Mouse (Mus musculus): ENCODE measurements around the gene Txlng. TPM values are rescaled to one million over a fixed set of nuclear protein-coding genes. Genes with fewer than 3 reads are reported as not detected.
A peak's percentile ranks its signal among the peaks of the same experiment; 100 is the strongest.
"Not testable (repeated sequence)": the region's sequence is repeated elsewhere in the genome, so short reads cannot be mapped to it uniquely, and the experiment has no call there.

The Txlng gene
- polyA plus RNA-seq, 1 experiment from 2014 or later, result 17.5 TPM

GRCm38 (mm10) chrX:162829741-162830140, 487 bp upstream of the Txlng start:
- H3K4me3 ChIP-seq, result 0 out of 2 replicates have a peak overlapping the region, but pooled peaks have one; percentile 51
- H3K9me3 ChIP-seq, result no peaks in the 10 kb centered on the region
- no peak overlapping the region for H3K27ac ChIP-seq
- peak overlapping the region; percentile 44 for H3K4me2 ChIP-seq (replicated peaks)
- no peak overlapping the region for H3K9ac ChIP-seq
- H3K36me3 ChIP-seq, result no peaks in the 10 kb centered on the region
- 44% methylated on average over 5 of the region's 5 CpGs for WGBS
- H3K4me1 ChIP-seq, result no peaks in the 10 kb centered on the region
- ATAC-seq (ENCODE audit: low FRiP score, low read depth), result no peak
- no peaks in the 10 kb centered on the region for H3K27me3 ChIP-seq (replicated peaks)

GRCm38 (mm10) chrX:162828783-162829182, 471 bp downstream of the Txlng start:
- no peaks in the 10 kb centered on the region for H3K9me3 ChIP-seq
- peak overlapping the region; percentile 85 for H3K4me2 ChIP-seq (replicated peaks)
- peak overlapping the region; percentile 51 for H3K4me3 ChIP-seq
- no peak overlapping the region for H3K27ac ChIP-seq
- ATAC-seq (ENCODE audit: low FRiP score, low read depth), result peak; percentile 72
- 16% methylated on average over 20 of the region's 20 CpGs for WGBS
- no peaks in the 10 kb centered on the region for H3K36me3 ChIP-seq
- H3K4me1 ChIP-seq, result no peaks in the 10 kb centered on the region
- no peaks in the 10 kb centered on the region for H3K27me3 ChIP-seq (replicated peaks)
- peak overlapping the region; percentile 54 for H3K9ac ChIP-seq

GRCm38 (mm10) chrX:162828016-162828415, 1.2 kb downstream of the Txlng start:
- Histone ChIP-seq H3K36me3 (no peaks in the 10 kb centered on the region), H3K4me3 (peak overlapping the region; percentile 51; the same call in 1 of the 2 replicates), H3K27ac (no peak overlapping the region), H3K9me3 (no peaks in the 10 kb centered on the region), H3K4me1 (no peaks in the 10 kb centered on the region), H3K27me3 (replicated peaks) (no peaks in the 10 kb centered on the region), H3K9ac (no peak overlapping the region), H3K4me2 (replicated peaks) (peak overlapping the region; percentile 85)
- ATAC-seq (ENCODE audit: low FRiP score, low read depth), result no peak
- WGBS, result 53% methylated on average over 6 of the region's 6 CpGs

- Histone ChIP-seq H3K4me2 (replicated peaks) (no peak overlapping the region), H3K9me3 (no peaks in the 10 kb centered on the region), H3K9ac (no peak overlapping the region)
Observed at GRCm38 (mm10) chrX:162800371-162800770, 28.9 kb downstream of the Txlng start.

GRCm38 (mm10) chrX:162791392-162791791, 37.9 kb downstream of the Txlng start:
- H3K4me2 ChIP-seq (replicated peaks); H3K27me3 ChIP-seq (replicated peaks); ATAC-seq (ENCODE audit: low FRiP score, low read depth); H3K9ac ChIP-seq; H3K9me3 ChIP-seq; H3K36me3 ChIP-seq; H3K27ac ChIP-seq; H3K4me1 ChIP-seq; H3K4me3 ChIP-seq: not testable (repeated sequence)
- WGBS, result 79% methylated on average over 5 of the region's 5 CpGs

More at GRCm38 (mm10) chrX:162800371-162800770, 28.9 kb downstream of the Txlng start:
- H3K36me3 ChIP-seq, result no peaks in the 10 kb centered on the region
- H3K27me3 ChIP-seq (replicated peaks), result no peaks in the 10 kb centered on the region
- no peaks in the 10 kb centered on the region for H3K4me1 ChIP-seq
- no peak for ATAC-seq (ENCODE audit: low FRiP score, low read depth)
- no peak overlapping the region for H3K27ac ChIP-seq
- no peak overlapping the region for H3K4me3 ChIP-seq

GRCm38 (mm10) chrX:162788372-162788771, 40.9 kb downstream of the Txlng start:
- no peak overlapping the region for H3K9ac ChIP-seq
- ATAC-seq (ENCODE audit: low FRiP score, low read depth), result no peak
- H3K4me1 ChIP-seq, result no peaks in the 10 kb centered on the region
- H3K4me3 ChIP-seq, result no peak overlapping the region
- H3K27me3 ChIP-seq (replicated peaks), result no peaks in the 10 kb centered on the region
- no peaks in the 10 kb centered on the region for H3K9me3 ChIP-seq
- H3K4me2 ChIP-seq (replicated peaks), result no peak overlapping the region
- no peak overlapping the region for H3K27ac ChIP-seq
- no peaks in the 10 kb centered on the region for H3K36me3 ChIP-seq
- WGBS, result 65% methylated on average over 1 of the region's 1 CpGs

GRCm38 (mm10) chrX:162770726-162771125, 58.5 kb downstream of the Txlng start:
- no peak overlapping the region for H3K27ac ChIP-seq
- no peaks in the 10 kb centered on the region for H3K4me1 ChIP-seq
- no peak overlapping the region for H3K4me2 ChIP-seq (replicated peaks)
- H3K4me3 ChIP-seq, result no peak overlapping the region
- 84% methylated on average over 1 of the region's 1 CpGs for WGBS
- no peak for ATAC-seq (ENCODE audit: low FRiP score, low read depth)
- H3K27me3 ChIP-seq (replicated peaks), result no peaks in the 10 kb centered on the region
- H3K36me3 ChIP-seq, result peaks cover 12% of the 10 kb centered on the region
- no peak overlapping the region for H3K9ac ChIP-seq
- no peaks in the 10 kb centered on the region for H3K9me3 ChIP-seq

GRCm38 (mm10) chrX:162761716-162762395, 67.4 kb downstream of the Txlng start:
- Histone ChIP-seq H3K27ac (no peak overlapping the region), H3K4me1 (no peaks in the 10 kb centered on the region), H3K4me2 (replicated peaks) (peak overlapping the region; percentile 61), H3K9me3 (no peaks in the 10 kb centered on the region), H3K9ac (no peak overlapping the region), H3K36me3 (no peaks in the 10 kb centered on the region; the same call in 1 of the 2 replicates), H3K4me3 (peak overlapping the region; percentile 60), H3K27me3 (replicated peaks) (no peaks in the 10 kb centered on the region)
- WGBS, result 53% methylated on average over 9 of the region's 9 CpGs
- ATAC-seq (ENCODE audit: low FRiP score, low read depth), result no peak

GRCm38 (mm10) chrX:162760958-162761515, 68.2 kb downstream of the Txlng start:
- WGBS, result 17% methylated on average over 31 of the region's 50 CpGs

GRCm38 (mm10) chrX:162760115-162760942, 68.9 kb downstream of the Txlng start, which contains the start of gene Rbbp7:
Gene Rbbp7, plus strand, starts transcription at chrX:162760402.
- Histone ChIP-seq H3K9me3 (no peaks in the 10 kb centered on the region), H3K4me3 (peak within 1 kb of the TSS; percentile 60), H3K27me3 (replicated peaks) (no peaks in the 10 kb centered on the region), H3K9ac (peak within 1 kb of the TSS; percentile 69), H3K36me3 (no peaks in the 10 kb centered on the region; the same call in 1 of the 2 replicates), H3K4me2 (replicated peaks) (peak within 1 kb of the TSS; percentile 61), H3K4me1 (no peaks in the 10 kb centered on the region), H3K27ac (peak within 1 kb of the TSS; percentile 75)
- 17% methylated on average over 69 of the region's 100 CpGs for WGBS
- ATAC-seq (ENCODE audit: low FRiP score, low read depth), result peak; percentile 97

More at GRCm38 (mm10) chrX:162760958-162761515, 68.2 kb downstream of the Txlng start:
- Histone ChIP-seq H3K4me2 (replicated peaks) (peak overlapping the region; percentile 61), H3K4me1 (no peaks in the 10 kb centered on the region), H3K9ac (peak overlapping the region; percentile 69), H3K36me3 (no peaks in the 10 kb centered on the region; the same call in 1 of the 2 replicates), H3K4me3 (peak overlapping the region; percentile 60), H3K27me3 (replicated peaks) (no peaks in the 10 kb centered on the region), H3K9me3 (no peaks in the 10 kb centered on the region), H3K27ac (peak overlapping the region; percentile 75)
- ATAC-seq (ENCODE audit: low FRiP score, low read depth), result peak; percentile 30

GRCm38 (mm10) chrX:162759251-162760114, 69.8 kb downstream of the Txlng start:
- 26% methylated on average over 28 of the region's 32 CpGs for WGBS
- no peaks in the 10 kb centered on the region for H3K4me1 ChIP-seq
- peak overlapping the region; percentile 51 for H3K4me2 ChIP-seq (replicated peaks)
- no peaks in the 10 kb centered on the region; the same call in 1 of the 2 replicates for H3K36me3 ChIP-seq
- H3K9me3 ChIP-seq, result no peaks in the 10 kb centered on the region
- ATAC-seq (ENCODE audit: low FRiP score, low read depth), result no peak
- H3K4me3 ChIP-seq, result peak overlapping the region; percentile 33
- peak overlapping the region; percentile 44; the same call in 1 of the 2 replicates for H3K9ac ChIP-seq
- H3K27me3 ChIP-seq (replicated peaks), result no peaks in the 10 kb centered on the region
- H3K27ac ChIP-seq, result peak overlapping the region; percentile 53

All from neural tube, embryonic 12.5 days (tissue).